Mouse (Mus musculus) frontal cortex, postnatal 14 days (tissue): ENCODE data around the gene Glis3.
A peak's percentile ranks its signal among the peaks of the same experiment; 100 is the strongest.

Source experiments
- DNase-seq, 2 experiments: peaks; one replicate each; pipeline ENCODE4 v3.0.0; 2022; ENCODE audit warnings: low spot score in 2 of 2

Glis3 gene

DNA sequence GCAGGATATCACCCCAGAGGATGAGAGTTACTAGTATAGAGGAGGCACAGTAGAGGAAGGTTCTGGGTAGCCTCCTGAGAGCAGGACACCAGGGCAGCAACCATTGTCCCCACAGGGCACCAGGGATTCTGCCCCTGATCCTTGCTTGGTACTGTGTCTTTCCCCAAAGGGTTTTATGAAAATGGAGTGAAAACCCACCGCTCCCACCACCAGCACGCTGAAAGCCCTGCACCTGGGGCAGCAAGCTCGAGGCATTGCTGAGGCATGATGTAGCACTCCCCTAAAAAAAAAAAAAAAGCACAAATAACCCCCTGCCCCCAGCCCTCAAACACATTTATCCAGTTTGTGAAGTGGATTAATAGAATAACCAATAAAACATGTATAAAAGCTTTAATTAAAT is 421.4 kb downstream of the Glis3 start:
- no peak for DNase-seq

- DNase-seq = no peak
Measured at GRCm38 (mm10) chr19:28247345-28247744, 432.5 kb downstream of the Glis3 start.

DNA sequence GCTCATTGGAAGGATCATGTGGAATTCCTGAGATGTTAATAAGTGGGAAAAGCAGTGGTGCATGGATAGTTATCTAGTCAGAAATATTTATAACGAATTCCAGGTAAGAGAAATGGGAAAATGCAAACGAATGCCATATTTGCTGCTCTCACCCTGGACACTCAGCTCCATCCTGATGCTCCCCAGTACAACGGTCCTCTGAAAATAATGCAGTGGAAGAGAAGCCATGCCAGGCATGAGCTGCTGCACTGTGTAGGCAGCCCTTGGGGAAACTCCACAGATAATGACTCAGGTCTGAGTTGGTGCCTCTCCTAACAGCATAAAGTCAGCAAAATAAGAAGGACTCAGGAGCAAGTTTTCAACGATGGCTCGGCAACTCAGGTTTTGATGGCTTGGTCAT is 433.7 kb downstream of the Glis3 start:
- DNase-seq = no peak

DNA sequence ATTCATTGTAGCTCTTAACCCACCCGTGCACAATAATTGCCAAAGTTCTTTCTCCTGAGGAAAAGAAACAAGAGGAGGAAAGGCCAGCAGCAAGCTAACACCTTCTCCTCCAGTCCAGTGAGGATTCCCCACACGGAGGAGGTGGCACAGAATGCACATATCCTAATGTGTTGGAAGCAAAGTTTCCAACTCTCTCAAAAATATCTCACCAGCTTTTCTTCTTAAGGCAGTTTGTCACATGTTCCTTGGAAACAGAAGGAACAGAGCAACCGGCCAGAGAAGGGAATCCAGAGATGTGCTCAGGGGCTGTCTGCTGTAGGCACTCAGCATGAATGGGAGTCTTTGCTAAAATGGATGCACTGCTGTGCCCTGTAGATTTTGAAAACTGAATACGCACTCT is 441.8 kb downstream of the Glis3 start:
- peak in 1 of 2 experiments; percentile 8 for DNase-seq

- DNase-seq = no peak
Measured at GRCm38 (mm10) chr19:28237621-28238020, 442.3 kb downstream of the Glis3 start.

DNA sequence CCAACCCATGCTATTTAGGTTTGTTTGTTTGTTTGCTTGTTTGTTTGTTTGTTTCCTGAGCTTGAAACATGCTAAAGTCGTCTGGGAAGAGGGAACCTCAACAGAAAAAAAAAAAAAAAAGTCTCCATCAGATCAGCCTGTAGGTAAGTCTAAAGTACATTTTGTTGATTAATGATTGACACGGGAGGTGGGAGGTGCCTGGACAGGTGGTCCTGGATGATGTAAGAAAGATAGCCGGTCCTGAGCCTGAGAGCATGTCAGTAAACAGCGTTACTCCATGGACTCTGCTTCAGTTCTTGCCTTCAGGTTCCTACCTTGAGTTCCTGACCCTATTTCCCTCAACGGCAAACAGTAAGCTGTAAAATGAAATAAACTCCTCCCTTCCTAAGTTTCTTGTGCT is 444.3 kb downstream of the Glis3 start:
- no peak for DNase-seq

- DNase-seq = no peak
Measured at GRCm38 (mm10) chr19:28235096-28235495, 444.8 kb downstream of the Glis3 start.

GRCm38 (mm10) chr19:28234676-28235075 is 445.2 kb downstream of the Glis3 start:
- DNase-seq = no peak

GRCm38 (mm10) chr19:28231511-28231910 is 448.4 kb downstream of the Glis3 start:
- no peak for DNase-seq

DNA sequence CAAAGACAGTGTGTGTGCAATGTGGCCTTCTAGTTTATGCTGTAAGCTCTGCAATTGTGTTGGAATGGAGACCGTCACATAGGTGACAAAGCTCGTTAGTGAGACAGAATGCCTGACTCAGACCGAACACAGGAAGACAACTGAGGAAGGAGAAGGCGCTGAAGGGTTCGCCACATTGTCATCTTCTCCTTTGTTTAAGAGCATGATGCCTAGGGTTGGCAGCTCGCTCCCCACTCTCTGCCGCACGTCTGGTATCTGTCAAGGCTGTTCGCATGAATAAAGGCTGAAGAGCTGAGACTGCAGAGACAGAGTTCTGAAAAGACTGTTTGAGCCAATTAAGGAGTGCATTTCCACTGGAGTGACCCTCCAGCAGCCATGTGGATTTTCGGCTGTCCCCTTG is 452.4 kb downstream of the Glis3 start:
- no peak for DNase-seq

DNA sequence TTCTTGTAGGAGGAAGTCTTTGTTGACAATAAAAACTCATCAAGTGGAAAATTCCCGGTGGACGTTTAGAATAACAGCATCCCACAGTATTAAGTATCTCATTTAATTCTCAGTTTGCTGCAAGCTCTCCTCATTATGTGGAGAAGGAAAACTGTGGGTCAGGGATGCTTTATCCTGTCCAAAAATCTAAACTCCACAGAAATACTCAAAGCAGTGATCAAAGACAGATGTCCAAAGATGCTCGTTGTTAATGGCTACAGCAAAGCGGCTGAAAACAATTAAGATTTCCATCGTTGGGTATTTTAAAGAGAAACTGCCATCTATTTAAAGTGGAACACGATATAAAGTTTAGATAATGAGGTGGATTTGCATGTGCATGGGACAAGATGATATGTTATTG is 454.2 kb downstream of the Glis3 start:
- no peak for DNase-seq

- no peak for DNase-seq
Measured at GRCm38 (mm10) chr19:28211630-28212029, 468.2 kb downstream of the Glis3 start.
